33 mouse cellular contexts compared by ENCODE assay signal in the genomic region with DNA sequence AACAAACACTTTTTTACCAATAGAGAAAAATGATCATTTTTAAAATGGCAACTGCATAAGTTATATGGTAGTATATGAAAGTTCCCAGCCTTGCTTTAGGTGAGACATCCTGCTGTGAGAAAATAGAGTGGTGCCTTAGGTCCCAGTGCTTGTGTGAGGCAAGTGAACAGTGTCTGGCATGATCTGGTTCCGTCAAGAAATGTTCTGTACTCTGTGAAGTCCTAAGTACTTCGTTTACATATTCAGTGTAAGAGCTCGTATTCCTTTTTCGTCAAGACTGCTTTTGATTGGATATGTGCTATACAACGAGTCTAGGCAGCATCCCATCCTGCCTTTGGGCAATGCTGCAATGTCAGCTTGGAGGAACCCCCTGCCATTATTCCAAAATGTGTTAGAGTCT. TPM values are rescaled to one million over a fixed set of nuclear protein-coding genes. Genes with fewer than 3 reads are reported as not detected.
DNase-seq lines count a peak whose midpoint lies in the region; ATAC-seq lines count a peak whose summit lies in the region.
"Had no signal": no experiment of that assay in that cellular context is flagged by ENCODE, and none has a peak within 500 bp of the region (broad histone marks: within the 10 kb centered on the region; RNA-seq: fewer than 3 reads in every experiment).

No protein-coding gene starts in this region.

- ATAC-seq in hindbrain, embryonic 14.5 days (ENCODE audit: low FRiP score) = no peak
- ATAC-seq in hindbrain, embryonic 16.5 days = no peak
- no peak for ATAC-seq in neural tube, embryonic 15.5 days (ENCODE audit: low FRiP score)
- no peak for ATAC-seq in midbrain, embryonic 13.5 days
- ATAC-seq: CD4-positive, CD25-positive, alpha-beta regulatory T cell, adult 4 months; forebrain, embryonic 13.5 days; forebrain, embryonic 16.5 days; intestine, embryonic 15.5 days had no signal

- peak overlapping the region; percentile 20; the same call in 1 of the 2 replicates for H3K27ac ChIP-seq in hindbrain, embryonic 14.5 days
- no peak overlapping the region for H3K27ac ChIP-seq in hindbrain, embryonic 16.5 days (ENCODE audit: low read depth, low read length)
- H3K27ac ChIP-seq in neural tube, embryonic 15.5 days (replicated peaks) = peak overlapping the region; percentile 33; the same call in 1 of the 2 replicates
- no peak overlapping the region for H3K27ac ChIP-seq in midbrain, embryonic 13.5 days
- H3K27ac ChIP-seq: embryonic facial prominence, embryonic 10.5 days; embryonic facial prominence, embryonic 13.5 days; forebrain, embryonic 13.5 days; hindbrain, embryonic 15.5 days; intestine, embryonic 15.5 days had no signal

- no peaks in the 10 kb centered on the region for H3K9me3 ChIP-seq in hindbrain, embryonic 14.5 days (ENCODE audit: control insufficient read depth, low read length)
- H3K9me3 ChIP-seq in hindbrain, embryonic 16.5 days (ENCODE audit: control insufficient read depth, low read length) = no peaks in the 10 kb centered on the region
- no peaks in the 10 kb centered on the region for H3K9me3 ChIP-seq in neural tube, embryonic 15.5 days (replicated peaks)
- H3K9me3 ChIP-seq in midbrain, embryonic 13.5 days = no peaks in the 10 kb centered on the region
- H3K9me3 ChIP-seq: embryonic facial prominence, embryonic 10.5 days; embryonic facial prominence, embryonic 13.5 days; forebrain, embryonic 13.5 days; hindbrain, embryonic 15.5 days; intestine, embryonic 15.5 days had no signal

- H3K4me3 ChIP-seq in hindbrain, embryonic 14.5 days (replicated peaks; ENCODE audit: low read length) = no peak overlapping the region
- H3K4me3 ChIP-seq in hindbrain, embryonic 16.5 days (ENCODE audit: low read length) = no peak overlapping the region
- no peak overlapping the region for H3K4me3 ChIP-seq in neural tube, embryonic 15.5 days (replicated peaks)
- H3K4me3 ChIP-seq in midbrain, embryonic 13.5 days (replicated peaks) = no peak overlapping the region
- H3K4me3 ChIP-seq: embryonic facial prominence, embryonic 10.5 days; embryonic facial prominence, embryonic 13.5 days; erythroblast, embryonic 14.5 days; forebrain, embryonic 13.5 days; hindbrain, embryonic 15.5 days; intestine, embryonic 15.5 days had no signal

- no peaks in the 10 kb centered on the region for H3K27me3 ChIP-seq in hindbrain, embryonic 14.5 days (ENCODE audit: control insufficient read depth, insufficient read depth, low read length)
- no peaks in the 10 kb centered on the region for H3K27me3 ChIP-seq in hindbrain, embryonic 16.5 days (replicated peaks; ENCODE audit: control insufficient read depth, insufficient read depth, low read length)
- no peaks in the 10 kb centered on the region for H3K27me3 ChIP-seq in neural tube, embryonic 15.5 days (replicated peaks)
- no peaks in the 10 kb centered on the region for H3K27me3 ChIP-seq in midbrain, embryonic 13.5 days
- H3K27me3 ChIP-seq: embryonic facial prominence, embryonic 13.5 days; forebrain, embryonic 13.5 days; hindbrain, embryonic 15.5 days; intestine, embryonic 15.5 days had no signal

- peaks cover 16% of the 10 kb centered on the region for H3K4me1 ChIP-seq in hindbrain, embryonic 14.5 days (replicated peaks; ENCODE audit: control insufficient read depth, insufficient read depth, low read length)
- H3K4me1 ChIP-seq in hindbrain, embryonic 16.5 days (ENCODE audit: control insufficient read depth, insufficient read depth, low read depth, low read length) = peaks cover 9% of the 10 kb centered on the region
- H3K4me1 ChIP-seq in neural tube, embryonic 15.5 days = peaks cover 15% of the 10 kb centered on the region
- peaks cover 10% of the 10 kb centered on the region for H3K4me1 ChIP-seq in midbrain, embryonic 13.5 days (replicated peaks)
- H3K4me1 ChIP-seq: intestine, embryonic 15.5 days had no signal

- H3K4me2 ChIP-seq in hindbrain, embryonic 14.5 days (replicated peaks) = peak overlapping the region; percentile 10; the same call in 1 of the 2 replicates
- no peak overlapping the region for H3K4me2 ChIP-seq in hindbrain, embryonic 16.5 days (ENCODE audit: low read length)
- H3K4me2 ChIP-seq in neural tube, embryonic 15.5 days = 0 out of 2 replicates have a peak overlapping the region, but pooled peaks have one; percentile 1
- H3K4me2 ChIP-seq in midbrain, embryonic 13.5 days (replicated peaks) = no peak overlapping the region
- H3K4me2 ChIP-seq: embryonic facial prominence, embryonic 13.5 days; forebrain, embryonic 13.5 days; hindbrain, embryonic 15.5 days; intestine, embryonic 15.5 days had no signal

- WGBS in hindbrain, embryonic 14.5 days = 72% methylated on average over 5 of the region's 5 CpGs
- WGBS in hindbrain, embryonic 16.5 days = 73% methylated on average over 5 of the region's 5 CpGs
- WGBS in neural tube, embryonic 15.5 days = 65% methylated on average over 5 of the region's 5 CpGs
- 79% methylated on average over 5 of the region's 5 CpGs for WGBS in midbrain, embryonic 13.5 days

- H3K36me3 ChIP-seq in hindbrain, embryonic 14.5 days (replicated peaks; ENCODE audit: control insufficient read depth, insufficient read depth) = peaks cover 20% of the 10 kb centered on the region; the same call in 1 of the 2 replicates
- peaks cover 6% of the 10 kb centered on the region; the same call in 1 of the 2 replicates for H3K36me3 ChIP-seq in hindbrain, embryonic 16.5 days (ENCODE audit: control insufficient read depth, insufficient read depth, low read length)
- no peaks in the 10 kb centered on the region; the same call in 1 of the 2 replicates for H3K36me3 ChIP-seq in neural tube, embryonic 15.5 days
- H3K36me3 ChIP-seq in midbrain, embryonic 13.5 days = peaks cover 4% of the 10 kb centered on the region; the same call in 1 of the 2 replicates
- H3K36me3 ChIP-seq: embryonic facial prominence, embryonic 10.5 days; embryonic facial prominence, embryonic 13.5 days; intestine, embryonic 15.5 days had no signal

- DNase-seq in heart, adult 11 months = peak; percentile 6
- no peak for DNase-seq in heart, adult 8-10 months (ENCODE audit: low spot score)
- no peak for DNase-seq in hindbrain, embryonic 14.5 days (ENCODE audit: low spot score)
- DNase-seq: adrenal gland, adult 2 months; adrenal gland, postnatal 14 days; cerebellum, adult 11 months; cerebellum, adult 2 months; cerebellum, postnatal 10 days; cerebellum, postnatal 36 days; embryo, embryonic 11 days; gastrocnemius, postnatal 10 days; gastrocnemius, postnatal 36 days; kidney, adult 11 months had no signal

- 0 out of 2 replicates have a peak overlapping the region, but pooled peaks have one; percentile 25 for H3K9ac ChIP-seq in hindbrain, embryonic 14.5 days
- H3K9ac ChIP-seq in hindbrain, embryonic 16.5 days (ENCODE audit: low read depth, low read length) = no peak overlapping the region
- no peak overlapping the region for H3K9ac ChIP-seq in neural tube, embryonic 15.5 days (replicated peaks)
- H3K9ac ChIP-seq in midbrain, embryonic 13.5 days (replicated peaks) = no peak overlapping the region
- H3K9ac ChIP-seq: embryonic facial prominence, embryonic 13.5 days; forebrain, embryonic 13.5 days; hindbrain, embryonic 15.5 days; intestine, embryonic 15.5 days had no signal

RNA-seq across cellular contexts. Expression of gene Lamp5, which starts 51.1 kb away (rescaled TPM):
- total RNA-seq in heart, adult 8-10 months (2022) = not detected
- 227 and 267 TPM in 2 replicates for polyA plus RNA-seq in hindbrain, embryonic 14.5 days (2014; fragmentation: Nextera tagmentation; extraction: Ambion mirVana)
- 192 and 201 TPM in 2 replicates for polyA plus RNA-seq in hindbrain, embryonic 16.5 days (2015; fragmentation: Nextera tagmentation; extraction: Ambion mirVana)
- 254 and 315 TPM in 2 replicates for polyA plus RNA-seq in neural tube, embryonic 15.5 days (2015; fragmentation: Nextera tagmentation; extraction: Ambion mirVana)
- polyA plus RNA-seq in midbrain, embryonic 13.5 days (2015; fragmentation: Nextera tagmentation; extraction: Ambion mirVana) = 6.8 and 10.7 TPM in 2 replicates
- total RNA-seq: adrenal gland, adult 2 months; adrenal gland, postnatal 14 days; adrenal gland, postnatal 4 days; gastrocnemius, adult 18-20 months; gastrocnemius, postnatal 10 days; gastrocnemius, postnatal 36 days; granulocyte monocyte progenitor cell, adult 5-6 weeks; heart, postnatal 25 days; hematopoietic stem cell, adult 5-6 weeks; MEL had no signal
- polyA plus RNA-seq: adrenal gland, adult 2 months; C2C12; CD4-positive, CD25-positive, alpha-beta regulatory T cell, adult 4 months; erythroblast, embryonic 14.5 days; heart, embryonic 14.5 days; heart, postnatal 0 days; intestine, embryonic 15.5 days had no signal

Comparison
In these comparisons a context has a peak if more than half of its experiments do, and no peak if none do; other contexts are left out.
1. H3K27ac ChIP-seq: peak in hindbrain, embryonic 14.5 days (single experiment) and neural tube, embryonic 15.5 days (single experiment); none in hindbrain, embryonic 16.5 days (single experiment) and midbrain, embryonic 13.5 days (single experiment).
2. H3K4me2 ChIP-seq: peak in hindbrain, embryonic 14.5 days (single experiment) and neural tube, embryonic 15.5 days (single experiment); none in hindbrain, embryonic 16.5 days (single experiment) and midbrain, embryonic 13.5 days (single experiment).
3. RNA of gene Lamp5, which starts 51.1 kb away (polyA plus RNA-seq): 254 to 315 TPM in neural tube, embryonic 15.5 days, 227 to 267 TPM in hindbrain, embryonic 14.5 days and 192 to 201 TPM in hindbrain, embryonic 16.5 days; 6.8 to 10.7 TPM in midbrain, embryonic 13.5 days; every median in the first group is over 10 times any median in the second.